Mouse (Mus musculus): Measurements from ENCODE around the gene Mast4.
"Not testable (repeated sequence)": the region's sequence is repeated elsewhere in the genome, so short reads cannot be mapped to it uniquely, and the experiment has no call there.

DNA sequence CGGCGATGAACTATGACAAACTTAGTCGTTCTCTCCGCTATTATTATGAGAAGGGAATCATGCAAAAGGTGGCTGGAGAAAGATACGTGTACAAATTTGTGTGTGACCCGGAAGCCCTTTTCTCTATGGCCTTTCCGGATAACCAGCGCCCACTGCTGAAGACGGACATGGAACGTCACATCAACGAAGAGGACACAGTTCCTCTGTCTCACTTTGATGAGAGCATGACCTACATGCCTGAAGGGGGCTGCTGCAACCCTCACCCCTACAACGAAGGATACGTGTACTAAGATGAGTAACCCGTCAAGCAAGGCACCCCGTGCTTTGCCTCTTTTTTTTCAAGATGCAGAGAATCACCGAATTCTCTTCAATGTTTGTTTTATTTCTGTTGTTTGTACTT, 23.1 kb upstream of the Mast4 start:
- not testable (repeated sequence) for TF ChIP-seq TAL1, GATA1 (IDR thresholded peaks at IDR 0.05; ENCODE audit: low read length)

Data from erythroblast, embryonic 14.5 days (primary cell).